Mouse (Mus musculus) thymus, adult 2 months (tissue): ENCODE results near the gene Cdhr3. TPM values are rescaled to one million over a fixed set of nuclear protein-coding genes. Genes with fewer than 3 reads are reported as not detected.

Experiments used
- DNase-seq: peaks from one replicate; pipeline ENCODE4 v3.0.0; 2021
- H3K27ac ChIP-seq: fragments of 200-500 bp; 2 replicates; pipeline ENCODE4 v1.5.1; 2012; ENCODE audit warnings: low read length, control low read depth; ENCODE audit not compliant: control insufficient read depth, insufficient read depth
- H3K27me3 ChIP-seq: fragments of 200-500 bp; 2 replicates; pipeline ENCODE4 v1.6.1; 2012; ENCODE audit warnings: mild to moderate bottlenecking, low read length, moderate library complexity, mixed read lengths; ENCODE audit not compliant: control insufficient read depth, insufficient read depth
- H3K36me3 ChIP-seq: fragments of 200-500 bp; 2 replicates; pipeline ENCODE4 v1.6.1; 2012; ENCODE audit warnings: mild to moderate bottlenecking, low read length, moderate library complexity; ENCODE audit not compliant: control insufficient read depth, insufficient read depth
- H3K4me1 ChIP-seq: fragments of 200-500 bp; replicated peaks from 2 replicates; pipeline ENCODE4 v1.6.1; 2012; ENCODE audit warnings: low read length; ENCODE audit not compliant: control insufficient read depth, insufficient read depth
- H3K4me3 ChIP-seq: fragments of 200-500 bp; 2 replicates; pipeline ENCODE4 v1.5.1; 2012; ENCODE audit warnings: mild to moderate bottlenecking, low read length, control low read depth, moderate library complexity; ENCODE audit not compliant: control insufficient read depth, insufficient read depth
- CTCF ChIP-seq: fragments of 200-500 bp; IDR thresholded peaks from 2 replicates; pipeline ENCODE4 v1.5.1; 2012; ENCODE audit warnings: mild to moderate bottlenecking, control low read depth, low read length, moderate library complexity, borderline replicate concordance; ENCODE audit not compliant: control insufficient read depth, poor library complexity, insufficient read depth; ENCODE audit errors: extremely low read depth
- POLR2A ChIP-seq: fragments of 200-500 bp; IDR thresholded peaks from 2 replicates; pipeline ENCODE4 v1.6.1; 2012; ENCODE audit warnings: mild to moderate bottlenecking, low read length, control low read depth, moderate library complexity; ENCODE audit not compliant: control insufficient read depth, poor library complexity, insufficient read depth; ENCODE audit errors: extremely low read depth
- WGBS: fragments of 180-500 bp; shearing (Covaris S2); methylation state at CpG from one replicate; pipeline ENCODE4 v1.1.7; 2018; 5-methylcytosine and 5-hydroxymethylcytosine counted together
- polyA plus RNA-seq: library from polyadenylated mRNA; depleted of rRNA; stranded (reverse); fragments of >200 nt; gene quantifications from 2 replicates; pipeline ENCODE4 v1.2.3, GENCODE M21; 2012

The Cdhr3 gene
- polyA plus RNA-seq, 1 experiment, result 0.38 TPM

GRCm38 (mm10) chr12:33021140-33021539, 71.5 kb downstream of the Cdhr3 start:
- H3K4me3 ChIP-seq, result no peak overlapping the region
- TF ChIP-seq CTCF (no peak), POLR2A (no peak)
- H3K36me3 ChIP-seq, result no peaks in the 10 kb centered on the region
- WGBS, result 94% methylated on average over 9 of the region's 9 CpGs
- no peak overlapping the region for H3K27ac ChIP-seq
- H3K4me1 ChIP-seq, result no peaks in the 10 kb centered on the region
- H3K27me3 ChIP-seq, result no peaks in the 10 kb centered on the region
- DNase-seq, result no peak

GRCm38 (mm10) chr12:33020011-33020410, 72.7 kb downstream of the Cdhr3 start:
- Histone ChIP-seq H3K4me3 (no peak overlapping the region), H3K27me3 (no peaks in the 10 kb centered on the region), H3K36me3 (no peaks in the 10 kb centered on the region), H3K27ac (no peak overlapping the region), H3K4me1 (no peaks in the 10 kb centered on the region)
- WGBS, result 88% methylated on average over 6 of the region's 6 CpGs
- DNase-seq, result no peak
- TF ChIP-seq POLR2A (no peak), CTCF (no peak)

GRCm38 (mm10) chr12:33018601-33019000, 74.1 kb downstream of the Cdhr3 start:
- WGBS, result 88% methylated on average over 4 of the region's 4 CpGs
- Histone ChIP-seq H3K4me3 (no peak overlapping the region), H3K36me3 (no peaks in the 10 kb centered on the region), H3K4me1 (no peaks in the 10 kb centered on the region), H3K27me3 (no peaks in the 10 kb centered on the region), H3K27ac (no peak overlapping the region)
- no peak for DNase-seq
- TF ChIP-seq POLR2A, result no peak
- no peak for TF ChIP-seq CTCF

GRCm38 (mm10) chr12:33016824-33017705, 75.6 kb downstream of the Cdhr3 start:
- WGBS, result 35% methylated on average over 7 of the region's 7 CpGs
- H3K36me3 ChIP-seq, result no peaks in the 10 kb centered on the region
- no peak overlapping the region for H3K27ac ChIP-seq
- no peaks in the 10 kb centered on the region for H3K4me1 ChIP-seq
- DNase-seq, result no peak
- TF ChIP-seq POLR2A (no peak), CTCF (no peak)
- H3K27me3 ChIP-seq, result no peaks in the 10 kb centered on the region
- no peak overlapping the region for H3K4me3 ChIP-seq

GRCm38 (mm10) chr12:33015103-33015502, 77.6 kb downstream of the Cdhr3 start:
- Histone ChIP-seq H3K4me3 (no peak overlapping the region), H3K36me3 (no peaks in the 10 kb centered on the region), H3K27me3 (no peaks in the 10 kb centered on the region), H3K4me1 (no peaks in the 10 kb centered on the region), H3K27ac (no peak overlapping the region)
- TF ChIP-seq POLR2A (no peak), CTCF (no peak)
- DNase-seq, result no peak
- 74% methylated on average over 1 of the region's 1 CpGs for WGBS

- no peak overlapping the region for H3K27ac ChIP-seq
- H3K4me3 ChIP-seq, result no peak overlapping the region
- H3K27me3 ChIP-seq, result no peaks in the 10 kb centered on the region
- peaks cover 3% of the 10 kb centered on the region for H3K4me1 ChIP-seq
- DNase-seq, result no peak
- WGBS, result 79% methylated on average over 7 of the region's 7 CpGs
- no peaks in the 10 kb centered on the region for H3K36me3 ChIP-seq
- TF ChIP-seq CTCF (no peak), POLR2A (no peak)
These were observed 78.5 kb downstream of the Cdhr3 start for GRCm38 (mm10) chr12:33014050-33014796.
